Mouse (Mus musculus): ENCODE measurements around the gene Urad.

DNA sequence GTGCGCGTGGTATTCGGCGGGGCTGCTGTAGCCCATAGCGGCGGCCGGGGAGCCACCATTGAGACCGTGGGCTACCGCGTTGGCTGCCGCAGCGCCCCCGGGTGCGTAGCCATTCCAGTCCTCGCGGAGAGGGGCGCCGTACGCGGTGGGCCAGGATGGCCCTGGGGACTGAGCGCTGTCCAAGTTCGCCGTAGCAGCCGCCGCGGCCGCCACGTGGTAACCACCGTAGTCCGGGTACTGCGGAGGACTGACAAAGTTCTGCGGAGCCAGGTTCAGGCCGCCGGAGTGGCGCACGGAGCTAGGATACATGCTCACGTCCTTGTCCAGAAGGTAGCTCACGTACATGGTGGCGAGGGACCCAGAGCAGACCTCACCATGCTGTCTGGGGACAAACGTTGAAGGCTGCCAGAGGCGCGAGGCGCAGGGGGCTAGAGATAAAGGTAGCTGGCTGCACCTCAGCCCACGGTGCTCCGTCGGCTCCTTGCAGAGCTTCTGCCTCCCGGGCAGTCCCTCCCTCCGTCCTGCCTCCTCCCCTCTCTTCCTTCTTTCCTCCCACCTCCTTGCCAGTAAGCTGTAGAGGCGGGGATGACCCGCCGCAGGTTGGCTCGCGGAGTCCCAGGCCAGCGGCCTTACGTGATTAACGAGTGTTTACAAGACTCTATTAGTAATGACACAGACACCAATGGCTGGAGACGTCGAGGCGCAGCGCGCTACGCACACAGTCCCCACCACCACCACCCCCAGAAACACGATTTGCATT is 15.4 kb downstream of the Urad start, which contains the start of gene Cdx2:
- no peak for TF ChIP-seq CTCF (IDR thresholded peaks at IDR 0.05)
- no peak for TF ChIP-seq EP300 (IDR thresholded peaks at IDR 0.05)
